Mouse (Mus musculus) adrenal gland, postnatal 0 days (tissue): Measurements from ENCODE around the gene Agtrap. TPM values are rescaled to one million over a fixed set of nuclear protein-coding genes. Genes with fewer than 3 reads are reported as not detected.

Source experiments
- polyA plus RNA-seq: library from polyadenylated mRNA; unstranded; fragments of >200 nt; fragmentation: Nextera tagmentation; extraction: Ambion mirVana; gene quantifications from 2 replicates; pipeline ENCODE4 v1.2.1, GENCODE M21; 2015

Gene Agtrap
- polyA plus RNA-seq = 37.2 and 77.1 TPM in 2 replicates

DNA sequence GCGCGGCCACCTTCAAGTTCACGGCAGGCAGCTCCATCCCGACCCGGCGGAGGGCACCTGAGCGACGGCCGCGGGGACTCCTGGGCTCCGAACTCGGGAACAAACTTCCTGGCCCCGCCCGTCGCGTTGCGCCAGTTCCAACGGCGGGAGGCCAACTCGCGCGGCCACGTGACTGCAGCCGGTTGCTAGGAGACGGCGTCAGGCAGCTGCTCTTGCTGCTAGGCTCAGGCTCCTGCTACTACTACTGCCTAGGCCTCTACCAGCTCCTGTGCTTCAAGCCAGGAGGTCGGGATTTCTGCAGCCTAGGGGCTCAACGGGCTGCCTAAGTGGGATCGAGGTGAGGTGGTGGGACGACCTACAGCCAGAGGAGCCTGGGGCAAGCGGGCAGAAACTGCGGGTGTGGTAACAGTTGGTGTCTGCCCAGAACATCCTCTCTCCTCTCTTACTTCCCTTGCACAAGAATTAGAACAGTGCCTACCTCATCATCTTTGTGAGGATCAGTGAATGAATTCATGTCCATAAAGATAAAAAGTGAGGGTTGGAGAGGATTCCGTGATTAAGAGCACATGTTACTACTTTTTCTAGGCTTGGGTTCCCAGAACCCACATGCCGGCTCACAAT lies at the start of gene Agtrap:
TSS of gene Agtrap (minus strand) at position 125 of the 621 bp plus-strand sequence.

DNA sequence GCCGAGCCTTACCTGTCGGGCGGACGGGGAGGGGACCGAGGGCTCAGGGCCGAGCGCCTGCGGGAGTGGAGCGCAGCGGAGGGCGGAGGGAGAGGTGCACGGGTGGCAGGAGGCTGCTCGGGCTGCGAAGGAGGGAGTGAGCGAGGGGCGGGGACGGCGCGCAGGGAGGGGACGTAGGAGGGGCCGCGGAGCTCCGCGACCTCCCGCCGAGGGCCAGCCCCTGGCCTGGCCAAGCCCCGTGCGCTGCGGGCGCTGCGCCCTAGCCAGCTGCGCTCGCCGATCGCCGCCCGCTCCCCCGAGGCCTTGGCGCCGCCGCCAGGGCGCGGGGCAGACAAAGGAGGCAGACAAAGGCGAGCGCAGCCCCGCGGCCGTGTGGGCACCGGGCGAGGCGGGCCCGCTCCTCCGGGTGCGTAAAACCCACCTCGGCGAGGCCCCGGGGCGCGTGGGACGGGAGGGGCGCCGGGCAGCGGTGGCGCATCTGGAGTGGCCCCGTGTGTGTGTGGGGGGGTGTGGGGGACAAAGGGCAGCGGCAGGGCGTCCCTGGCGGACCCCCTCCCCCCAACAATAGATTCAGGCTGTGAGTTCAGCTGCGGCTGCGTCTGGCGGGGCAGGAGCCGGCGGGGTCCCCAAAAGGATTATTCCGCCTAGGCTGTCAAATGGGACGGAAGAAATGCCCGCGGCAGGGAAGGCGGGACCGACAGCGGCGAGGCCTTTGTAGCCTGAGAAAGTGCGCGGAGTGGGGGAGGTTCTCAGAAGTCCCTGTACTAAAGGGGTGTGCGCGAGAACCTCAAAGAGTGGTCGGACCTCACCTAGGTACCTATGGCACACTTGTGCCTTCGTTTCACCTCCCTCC lies 43.0 kb upstream of the Agtrap start, which contains the start of gene Draxin:
TSS of gene Draxin (minus strand) at position 138 of the 853 bp plus-strand sequence.

DNA sequence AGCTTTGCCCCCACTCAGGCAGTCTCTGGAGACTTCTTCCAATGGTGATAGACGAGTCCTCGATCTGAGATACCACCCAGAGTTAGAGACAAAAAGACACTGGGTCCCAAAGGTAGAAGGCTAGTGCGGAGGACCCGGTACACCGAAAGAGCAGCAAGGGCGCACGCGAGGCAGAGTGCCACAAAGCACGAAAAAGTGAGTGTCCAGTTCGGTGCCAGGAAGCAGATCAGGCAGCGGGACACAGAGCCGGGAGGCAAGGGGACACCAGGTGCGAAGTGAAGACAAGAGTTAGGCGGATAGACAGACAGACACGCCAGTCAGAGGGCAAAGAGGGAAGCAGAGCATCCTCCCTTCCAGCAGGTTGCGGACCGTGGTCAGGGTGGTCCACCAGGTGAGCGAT lies 42.3 kb upstream of the Agtrap start, which contains the start of gene Mad2l2:
TSS of gene Mad2l2 (plus strand) at position 252 of the 400 bp plus-strand sequence.

DNA sequence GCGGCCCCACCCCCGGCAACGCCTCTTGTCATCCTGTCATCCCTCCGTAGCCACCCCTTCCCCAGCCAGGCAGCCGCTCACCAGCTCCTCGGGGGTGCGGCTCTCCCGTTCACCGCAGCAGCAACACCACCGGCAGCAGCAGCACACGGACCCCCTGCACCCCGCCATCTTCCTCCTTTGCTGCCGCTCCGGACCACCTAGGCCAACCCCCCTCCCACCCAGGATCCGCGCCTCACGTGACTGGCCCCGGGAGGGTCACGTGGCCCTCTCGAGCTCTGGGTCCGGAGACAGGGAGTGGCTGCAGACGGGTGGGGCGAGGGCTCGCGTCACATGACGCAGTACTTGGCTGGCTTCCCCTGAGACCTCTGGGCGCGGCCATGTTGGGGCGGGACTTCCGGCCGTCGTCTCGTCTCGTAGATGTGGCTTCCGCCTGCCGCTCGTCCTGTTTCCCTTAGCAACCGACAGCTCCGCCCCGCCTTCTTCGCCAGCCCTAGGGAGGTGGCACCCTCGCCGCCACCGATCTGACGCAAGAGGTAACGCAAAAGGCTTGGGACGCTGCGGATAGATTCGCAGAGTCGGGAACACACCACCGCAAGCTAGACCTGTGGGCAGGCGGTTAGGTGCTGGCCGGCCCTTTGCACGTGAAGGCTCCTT lies 49.1 kb downstream of the Agtrap start, which contains the start of the genes Clcn6 and Mthfr:
TSS of gene Clcn6 (minus strand) at position 222 of the 654 bp plus-strand sequence.
TSS of gene Mthfr (plus strand) at position 478 of the 654 bp plus-strand sequence.

Other genes with a start within 250 kb of the Agtrap start
- 12.8 and 17.3 TPM in 2 replicates for gene Zfp933, start 239.7 kb downstream of the Agtrap start, polyA plus RNA-seq
- 18.8 and 39.0 TPM in 2 replicates for gene Miip, start 219.2 kb downstream of the Agtrap start, polyA plus RNA-seq
- 2.7 and 3.0 TPM in 2 replicates for gene Fv1, start 219.1 kb downstream of the Agtrap start, polyA plus RNA-seq
- gene Mfn2, start 183.3 kb downstream of the Agtrap start, polyA plus RNA-seq = 30.0 and 49.6 TPM in 2 replicates
- 45.3 and 47.3 TPM in 2 replicates for gene Plod1, start 151.3 kb downstream of the Agtrap start, polyA plus RNA-seq
- 17.3 and 22.2 TPM in 2 replicates for gene 2510039O18Rik, start 147.1 kb downstream of the Agtrap start, polyA plus RNA-seq
- gene Nppb, start 102.2 kb downstream of the Agtrap start, polyA plus RNA-seq = 0.88 and 1.6 TPM in 2 replicates
- 0.39 and 2.7 TPM in 2 replicates for gene Nppa, start 87.3 kb downstream of the Agtrap start, polyA plus RNA-seq
- 4.3 and 6.7 TPM in 2 replicates for gene Clcn6, start 49.2 kb downstream of the Agtrap start, polyA plus RNA-seq
- gene Mthfr, start 49.0 kb downstream of the Agtrap start, polyA plus RNA-seq = 12.0 and 13.9 TPM in 2 replicates
- 38.8 and 43.4 TPM in 2 replicates for gene Mad2l2, start 42.4 kb upstream of the Agtrap start, polyA plus RNA-seq
- gene Draxin, start 42.7 kb upstream of the Agtrap start, polyA plus RNA-seq = 0.18 and 0.33 TPM in 2 replicates
- 42.3 and 61.0 TPM in 2 replicates for gene Fbxo6, start 64.1 kb upstream of the Agtrap start, polyA plus RNA-seq
- 12.8 and 14.7 TPM in 2 replicates for gene Fbxo44, start 72.5 kb upstream of the Agtrap start, polyA plus RNA-seq
- gene Fbxo2, start 72.6 kb upstream of the Agtrap start, polyA plus RNA-seq = 2.8 and 3.3 TPM in 2 replicates
- gene Disp3, start 199.9 kb upstream of the Agtrap start, polyA plus RNA-seq = 0.12 and 0.30 TPM in 2 replicates